Mouse (Mus musculus) 416B (cell line): ENCODE measurements around the gene Trabd.
A peak's percentile ranks its signal among the peaks of the same experiment; 100 is the strongest.

Experiments
- DNase-seq: peaks from one replicate; pipeline ENCODE4 v3.0.0; 2011; ENCODE audit warnings: low read depth

Trabd gene

DNA sequence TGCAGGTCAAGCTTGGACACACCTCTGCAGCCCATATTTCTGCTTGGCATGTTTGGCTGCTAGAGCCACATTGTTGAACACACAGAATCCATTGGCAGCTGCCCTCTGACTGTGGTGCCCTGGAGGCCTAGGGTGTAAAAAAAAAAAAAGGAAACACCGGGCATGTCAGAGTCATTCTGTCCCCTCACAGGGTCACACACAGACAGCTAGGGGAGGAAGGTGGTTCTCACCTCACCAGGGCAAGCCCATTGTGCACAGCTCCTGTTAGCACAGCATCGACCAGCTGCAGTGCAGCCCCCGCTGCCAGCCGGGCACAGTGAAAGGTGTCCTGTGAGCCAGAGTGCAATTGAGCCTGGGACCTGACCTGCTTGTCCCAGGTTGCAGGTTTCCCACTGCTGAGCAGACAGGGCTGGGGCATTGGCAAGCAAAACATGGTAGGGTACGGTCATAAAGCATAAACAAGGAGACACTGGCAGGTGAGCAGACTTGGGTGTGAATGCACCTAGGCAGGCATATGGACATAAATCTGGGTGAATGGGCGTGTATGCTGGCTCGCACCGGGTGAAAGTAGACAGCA is 52.5 kb downstream of the Trabd start:
- DNase-seq = no peak

- peak; percentile 88 for DNase-seq
Observed at GRCm38 (mm10) chr15:89128382-89129350, 53.7 kb downstream of the Trabd start, which contains the start of gene Hdac10. Gene Hdac10, minus strand, starts transcription at chr15:89128700.

DNA sequence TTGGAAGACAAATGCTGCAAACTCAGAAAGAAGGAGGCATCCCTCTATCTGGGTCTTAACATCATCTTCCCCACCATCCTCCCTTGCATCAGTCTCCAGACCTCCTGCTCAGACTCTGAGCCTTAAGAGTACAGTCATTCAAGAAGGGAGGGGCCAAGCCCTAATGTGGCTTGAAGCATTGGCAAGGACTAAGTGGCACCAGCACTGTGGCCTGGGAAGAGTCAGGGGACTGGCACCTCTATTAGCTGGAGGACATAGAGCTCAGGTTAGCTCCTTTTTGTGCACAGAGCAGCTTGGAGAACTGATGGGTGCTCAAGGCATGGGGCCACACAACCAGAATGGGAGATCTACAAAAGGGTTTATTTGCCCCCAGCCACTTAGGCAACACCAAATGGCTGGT is 55.3 kb downstream of the Trabd start:
- DNase-seq = peak; percentile 51

DNA sequence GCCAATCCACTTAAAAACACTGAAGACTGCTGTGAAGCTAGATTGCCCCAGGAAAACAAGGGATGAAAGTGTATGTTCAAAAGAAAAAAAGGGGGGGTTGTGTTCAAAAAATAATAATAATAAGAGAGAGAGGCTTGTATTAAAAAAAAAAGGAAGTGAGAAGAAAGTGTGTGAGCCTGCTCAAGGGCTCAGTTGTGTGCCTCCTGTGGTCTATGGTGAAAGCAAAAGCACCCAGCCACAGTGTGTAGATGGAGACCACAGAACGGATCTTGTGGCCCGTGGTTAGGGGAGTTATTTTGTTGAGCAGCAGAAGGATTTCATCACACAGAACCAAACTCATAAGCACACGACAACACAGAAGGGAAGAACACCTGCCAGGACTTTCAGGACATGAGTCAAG is 56.4 kb downstream of the Trabd start:
- DNase-seq = peak; percentile 98
